Mouse (Mus musculus) myocyte (in vitro differentiated cells): ENCODE results near the gene Kdm1a. TPM values are rescaled to one million over a fixed set of nuclear protein-coding genes. Genes with fewer than 3 reads are reported as not detected.

Source experiments
- H3K27me3 ChIP-seq: one replicate; pipeline ENCODE4 v1.6.1; 2011; ENCODE audit not compliant: control insufficient read depth, insufficient read depth, insufficient read length
- H3K36me3 ChIP-seq: one replicate; pipeline ENCODE4 v1.6.1; 2011; ENCODE audit not compliant: control insufficient read depth, insufficient read depth
- H3K4me2 ChIP-seq: one replicate; pipeline ENCODE4 v1.6.1; 2011; ENCODE audit warnings: low read depth, control low read depth
- H3K4me3 ChIP-seq: one replicate; pipeline ENCODE4 v1.5.1; 2011; ENCODE audit warnings: mild to moderate bottlenecking, control low read depth, moderate library complexity
- H3K79me2 ChIP-seq: one replicate; pipeline ENCODE4 v1.6.1; 2011; ENCODE audit not compliant: control insufficient read depth, insufficient read depth
- H3ac ChIP-seq: one replicate; pipeline ENCODE4 v1.6.1; 2011; ENCODE audit not compliant: control insufficient read depth, insufficient read length
- CEBPB ChIP-seq: IDR thresholded peaks from 2 replicates; pipeline ENCODE4 v1.6.1; 2011; ENCODE audit warnings: mild to moderate bottlenecking, moderate library complexity; ENCODE audit not compliant: poor library complexity, insufficient read depth, severe bottlenecking
- E2F4 ChIP-seq: IDR thresholded peaks from one replicate; pipeline ENCODE4 v1.6.1; 2011; ENCODE audit warnings: mild to moderate bottlenecking, control low read depth, moderate library complexity; ENCODE audit not compliant: insufficient read depth
- MAX ChIP-seq: IDR thresholded peaks from one replicate; pipeline ENCODE4 v1.6.1; 2011; ENCODE audit warnings: low read depth, mild to moderate bottlenecking, control low read depth
- MYOD1 ChIP-seq, 3 experiments: IDR thresholded peaks; one replicate each; pipeline ENCODE4 v1.6.1; 2011; ENCODE audit warnings: control low read depth in 2 of 3, low read depth in 2 of 3, mild to moderate bottlenecking in 2 of 3, moderate library complexity in 1 of 3; ENCODE audit not compliant: insufficient read length in 2 of 3, control insufficient read depth in 1 of 3
- MYOG ChIP-seq, 3 experiments: IDR thresholded peaks; one replicate each; pipeline ENCODE4 v1.6.1; 2011; ENCODE audit warnings: control low read depth in 2 of 3, low read depth in 2 of 3, mild to moderate bottlenecking in 2 of 3; ENCODE audit not compliant: insufficient read length in 2 of 3, control insufficient read depth in 1 of 3, insufficient read depth in 1 of 3
- POLR2A ChIP-seq: IDR thresholded peaks from one replicate; pipeline ENCODE4 v1.6.1; 2011; ENCODE audit warnings: low read depth, mild to moderate bottlenecking, control low read depth, moderate library complexity; ENCODE audit not compliant: insufficient read length
- POLR2AphosphoS2 ChIP-seq: IDR thresholded peaks from one replicate; pipeline ENCODE4 v1.6.1; 2011; ENCODE audit warnings: low read depth, control low read depth; ENCODE audit not compliant: insufficient read length
- REST ChIP-seq: IDR thresholded peaks from one replicate; pipeline ENCODE4 v1.6.1; 2011; ENCODE audit warnings: mild to moderate bottlenecking, control low read depth, moderate library complexity; ENCODE audit not compliant: insufficient read depth, insufficient read length
- SRF ChIP-seq: IDR thresholded peaks from one replicate; pipeline ENCODE4 v1.6.1; 2011; ENCODE audit warnings: low read depth; ENCODE audit not compliant: control insufficient read depth, insufficient read length
- TCF12 ChIP-seq: IDR thresholded peaks from one replicate; pipeline ENCODE4 v1.6.1; 2011; ENCODE audit warnings: mild to moderate bottlenecking, control low read depth; ENCODE audit not compliant: poor library complexity, insufficient read depth, severe bottlenecking
- TCF3 ChIP-seq: IDR thresholded peaks from one replicate; pipeline ENCODE4 v1.6.1; 2011; ENCODE audit warnings: low read depth, control low read depth; ENCODE audit not compliant: insufficient read length
- USF1 ChIP-seq: IDR thresholded peaks from one replicate; pipeline ENCODE4 v1.6.1; 2011; ENCODE audit warnings: low read depth, mild to moderate bottlenecking, control low read depth, moderate library complexity
- polyA plus RNA-seq: library from polyadenylated mRNA; unstranded; fragments of >200 nt; fragmentation: generic; extraction: Trizol; gene quantifications from one replicate; pipeline ENCODE4 v1.2.1, GENCODE M21; 2012; ENCODE audit warnings: missing spikeins

Gene Kdm1a
- polyA plus RNA-seq, 1 experiment: 52.8 TPM

DNA sequence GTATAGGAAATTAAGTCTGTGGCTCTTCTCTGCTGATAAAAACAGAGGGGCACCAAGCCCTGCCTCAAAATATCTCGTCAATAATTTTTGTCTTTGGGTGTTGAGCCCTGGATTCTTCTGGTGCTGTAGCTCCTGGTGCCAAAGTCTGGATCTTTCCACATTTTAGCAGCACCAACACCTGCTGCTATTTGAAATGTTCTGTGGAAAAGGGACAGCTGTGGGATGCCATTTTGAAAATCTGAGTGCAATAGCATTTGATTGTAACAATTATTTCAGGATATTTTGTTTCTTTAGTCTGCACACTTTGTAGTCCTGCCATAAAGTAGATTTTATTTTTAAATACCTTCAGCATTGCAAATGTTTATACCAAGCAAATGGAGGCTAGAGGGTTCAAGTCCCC lies 54.8 kb downstream of the Kdm1a start:
- TF ChIP-seq POLR2AphosphoS2 (no peak), E2F4 (no peak), CEBPB (no peak), USF1 (no peak), TCF12 (no peak)
- H3K36me3 ChIP-seq: peaks cover 71% of the 10 kb centered on the region
- no peak overlapping the region for H3K4me2 ChIP-seq
- no peak overlapping the region for H3K4me3 ChIP-seq
- H3K27me3 ChIP-seq: no peaks in the 10 kb centered on the region
- peaks cover 6% of the 10 kb centered on the region for H3K79me2 ChIP-seq
- no peak overlapping the region for H3ac ChIP-seq

DNA sequence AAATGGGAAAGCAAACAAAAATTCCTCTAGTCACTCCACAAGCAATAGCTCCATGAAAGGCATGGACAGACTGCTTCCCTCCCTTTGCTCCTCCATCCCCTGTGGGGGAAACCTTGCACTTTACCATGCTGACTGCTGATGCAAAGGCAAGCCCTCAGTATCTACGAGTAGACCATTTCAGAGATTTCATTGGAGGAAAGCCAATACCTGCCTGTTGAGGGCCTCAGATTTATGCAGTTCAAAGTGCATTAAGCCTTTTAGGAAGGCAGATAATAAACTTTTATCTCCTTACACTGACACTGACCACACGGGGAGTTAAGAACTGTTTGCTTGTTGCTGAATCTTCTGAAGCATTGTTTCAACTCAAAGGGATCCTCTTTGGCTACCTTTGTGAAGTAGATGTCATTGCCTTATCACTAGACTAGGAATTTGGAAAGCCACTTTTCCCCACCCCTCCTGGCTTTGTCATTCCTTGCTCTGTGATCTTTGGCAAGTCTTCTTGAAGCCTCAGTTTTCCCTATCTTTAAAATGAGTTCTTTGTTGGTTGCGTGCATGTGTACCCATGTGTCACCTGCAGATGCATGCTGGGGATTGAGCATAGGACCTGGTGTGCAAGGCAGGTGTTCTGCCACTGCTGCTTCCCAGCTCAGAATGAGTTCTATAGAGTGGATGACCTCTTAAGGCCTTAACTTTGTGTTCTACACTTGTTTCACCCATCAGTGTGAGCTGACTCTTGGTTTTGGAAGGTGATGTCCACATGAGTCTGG lies 56.1 kb downstream of the Kdm1a start:
- H3ac ChIP-seq: no peak overlapping the region
- H3K4me2 ChIP-seq: no peak overlapping the region
- no peak overlapping the region for H3K4me3 ChIP-seq
- H3K27me3 ChIP-seq: no peaks in the 10 kb centered on the region
- peaks cover 71% of the 10 kb centered on the region for H3K36me3 ChIP-seq
- TF ChIP-seq POLR2AphosphoS2 (peak; percentile 61), REST (no peak)
- H3K79me2 ChIP-seq: peaks cover 9% of the 10 kb centered on the region

DNA sequence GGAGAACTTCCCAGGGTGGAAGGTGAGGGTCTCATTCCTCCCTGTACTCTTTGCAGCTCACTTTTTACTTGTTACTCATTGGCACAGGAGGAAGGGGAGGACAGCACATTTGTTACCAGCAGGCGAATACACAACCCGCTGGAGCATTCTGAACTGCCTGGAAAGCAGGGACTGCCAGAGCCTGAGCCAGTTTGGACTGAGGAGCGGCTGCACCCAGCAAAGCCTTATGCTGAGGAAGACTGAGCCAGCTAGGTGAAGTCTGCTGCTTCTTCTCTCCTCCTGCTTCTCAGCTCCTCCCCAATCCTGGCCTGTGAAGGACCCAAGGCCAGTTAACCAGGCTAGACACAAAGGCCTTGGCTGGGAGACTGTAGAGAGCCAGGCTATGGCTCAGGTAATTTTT lies 57.4 kb downstream of the Kdm1a start:
- Histone ChIP-seq H3K4me3 (no peak overlapping the region), H3K4me2 (no peak overlapping the region), H3ac (no peak overlapping the region), H3K36me3 (peaks cover 70% of the 10 kb centered on the region), H3K27me3 (no peaks in the 10 kb centered on the region), H3K79me2 (peaks cover 14% of the 10 kb centered on the region)
- TF ChIP-seq POLR2AphosphoS2 (peak; percentile 10), E2F4 (no peak), SRF (no peak), MYOD1 (IDR thresholded peaks at IDR 0.05; ENCODE audit: control insufficient read depth in 1 of 3, insufficient read length in 2 of 3, low read depth in 2 of 3) (no peak), TCF12 (no peak), TCF3 (no peak), REST (no peak)

DNA sequence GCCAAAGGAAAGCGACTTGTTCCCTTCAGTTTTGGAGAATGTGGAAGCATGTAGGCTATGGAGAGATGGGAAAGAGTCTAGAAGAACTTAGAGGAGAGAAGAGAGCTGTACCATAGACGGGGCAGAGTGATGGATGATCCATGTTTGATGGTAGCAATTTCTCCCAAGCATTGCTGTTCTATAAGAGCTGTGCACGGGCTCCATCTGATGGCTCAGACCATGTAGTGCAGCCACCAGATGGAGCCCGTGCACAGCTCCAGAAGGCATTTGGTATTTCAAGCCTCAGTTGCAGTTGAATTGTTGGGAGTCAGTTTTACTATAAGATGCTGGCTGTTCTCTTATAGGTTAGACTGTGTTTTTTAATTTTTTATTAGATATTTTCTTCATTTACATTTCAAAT lies 76.1 kb downstream of the Kdm1a start:
- Histone ChIP-seq H3K36me3 (peaks cover 6% of the 10 kb centered on the region), H3ac (no peak overlapping the region), H3K4me3 (no peak overlapping the region), H3K27me3 (no peaks in the 10 kb centered on the region), H3K79me2 (peaks cover 60% of the 10 kb centered on the region), H3K4me2 (no peak overlapping the region)
- TF ChIP-seq REST: no peak
- TF ChIP-seq MAX: no peak
- TF ChIP-seq USF1: no peak
- TF ChIP-seq TCF3: no peak
- no peak for TF ChIP-seq MYOG (IDR thresholded peaks at IDR 0.05; ENCODE audit: control insufficient read depth in 1 of 3, insufficient read depth in 1 of 3, insufficient read length in 2 of 3, low read depth in 2 of 3)
- TF ChIP-seq E2F4: no peak
- TF ChIP-seq MYOD1 (IDR thresholded peaks at IDR 0.05; ENCODE audit: control insufficient read depth in 1 of 3, insufficient read length in 2 of 3, low read depth in 2 of 3): no peak
- TF ChIP-seq CEBPB: no peak
- no peak for TF ChIP-seq SRF
- no peak for TF ChIP-seq POLR2AphosphoS2
- TF ChIP-seq TCF12: no peak
- TF ChIP-seq POLR2A: no peak

DNA sequence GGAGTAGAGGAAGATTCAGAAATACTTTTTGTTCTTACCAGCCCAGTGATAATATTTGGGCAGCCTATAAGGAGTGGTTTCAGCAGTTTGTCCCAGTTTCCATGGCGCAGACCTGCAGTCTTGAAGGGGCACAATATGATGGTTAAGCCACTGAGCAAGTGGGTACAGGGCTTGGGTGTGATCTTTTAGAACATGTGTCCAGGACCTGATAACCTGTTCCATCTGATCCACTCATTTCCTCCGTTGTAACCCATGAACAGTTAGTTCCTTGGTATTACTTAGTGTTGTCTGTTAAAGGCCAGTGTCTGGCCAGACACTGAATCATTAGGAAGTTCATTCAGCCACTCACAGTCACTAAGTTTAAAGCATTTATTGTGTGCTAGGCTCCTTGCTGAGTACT lies 78.2 kb downstream of the Kdm1a start:
- H3K36me3 ChIP-seq: peaks cover 6% of the 10 kb centered on the region
- H3K4me3 ChIP-seq: no peak overlapping the region
- H3K79me2 ChIP-seq: peaks cover 65% of the 10 kb centered on the region
- no peak overlapping the region for H3K4me2 ChIP-seq
- no peaks in the 10 kb centered on the region for H3K27me3 ChIP-seq
- H3ac ChIP-seq: no peak overlapping the region
- TF ChIP-seq E2F4 (no peak), TCF12 (no peak)
